Mouse (Mus musculus): ENCODE data around the gene Slc2a10.
A peak's percentile ranks its signal among the peaks of the same experiment; 100 is the strongest.
"Not testable (repeated sequence)": the region's sequence is repeated elsewhere in the genome, so short reads cannot be mapped to it uniquely, and the experiment has no call there.

Slc2a10 gene

GRCm38 (mm10) chr2:165510466-165510865, 6.9 kb downstream of the Slc2a10 start:
- DNase-seq = no peak

- DNase-seq = not testable (repeated sequence)
Measured at GRCm38 (mm10) chr2:165510914-165511458, 7.4 kb downstream of the Slc2a10 start.

GRCm38 (mm10) chr2:165511530-165511929, 7.9 kb downstream of the Slc2a10 start:
- not testable (repeated sequence) for DNase-seq

GRCm38 (mm10) chr2:165512426-165512825, 8.8 kb downstream of the Slc2a10 start:
- DNase-seq = no peak

GRCm38 (mm10) chr2:165512870-165513600, 9.4 kb downstream of the Slc2a10 start:
- DNase-seq = peak; percentile 67

GRCm38 (mm10) chr2:165515178-165515728, 11.7 kb downstream of the Slc2a10 start:
- no peak for DNase-seq

DNA sequence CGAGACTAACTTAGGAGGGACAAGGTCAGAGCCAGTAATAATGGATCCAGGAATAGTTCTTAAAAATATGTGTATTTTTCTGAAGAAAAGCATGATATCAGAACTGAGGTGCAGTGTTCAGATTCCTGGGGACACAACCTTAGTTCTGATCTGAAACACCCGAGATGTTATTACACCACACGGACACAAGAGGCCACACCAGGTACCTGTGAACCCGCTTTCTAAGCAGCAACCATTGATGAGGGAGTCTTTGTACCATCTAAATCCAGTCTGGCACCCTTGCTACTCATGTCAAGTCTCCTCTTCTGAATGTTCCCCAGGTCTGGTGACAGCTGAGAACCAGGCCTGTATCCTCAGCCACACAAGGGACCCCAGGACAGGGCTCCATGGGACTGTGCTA, 22.0 kb downstream of the Slc2a10 start:
- DNase-seq = no peak

GRCm38 (mm10) chr2:165529106-165529505, 25.5 kb downstream of the Slc2a10 start:
- peak; percentile 51 for DNase-seq

DNA sequence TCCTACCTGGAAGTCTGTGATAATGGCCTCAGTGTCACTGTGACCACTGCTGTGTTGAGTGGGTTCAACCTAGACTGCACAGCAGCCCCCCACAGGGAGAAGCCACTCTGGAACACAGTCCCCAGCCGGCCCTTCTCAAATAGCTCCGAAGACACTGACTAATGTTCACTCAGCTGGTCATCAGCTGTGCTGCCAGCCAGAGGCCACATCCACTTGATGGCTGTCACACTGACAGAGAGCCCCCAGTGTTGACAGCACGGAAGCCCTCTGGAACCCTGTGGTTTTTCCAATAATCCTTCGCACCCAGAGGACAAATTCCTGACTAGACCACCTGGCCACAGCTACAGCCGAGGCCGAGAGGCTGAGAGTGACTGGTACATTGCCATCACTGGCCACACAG, 30.2 kb downstream of the Slc2a10 start:
- DNase-seq = no peak

- no peak for DNase-seq
Measured at GRCm38 (mm10) chr2:165540975-165541374, 37.4 kb downstream of the Slc2a10 start.

GRCm38 (mm10) chr2:165542939-165543669, 39.5 kb downstream of the Slc2a10 start:
- no peak for DNase-seq

- DNase-seq = no peak
Measured at GRCm38 (mm10) chr2:165543670-165544016, 40.1 kb downstream of the Slc2a10 start.

DNA sequence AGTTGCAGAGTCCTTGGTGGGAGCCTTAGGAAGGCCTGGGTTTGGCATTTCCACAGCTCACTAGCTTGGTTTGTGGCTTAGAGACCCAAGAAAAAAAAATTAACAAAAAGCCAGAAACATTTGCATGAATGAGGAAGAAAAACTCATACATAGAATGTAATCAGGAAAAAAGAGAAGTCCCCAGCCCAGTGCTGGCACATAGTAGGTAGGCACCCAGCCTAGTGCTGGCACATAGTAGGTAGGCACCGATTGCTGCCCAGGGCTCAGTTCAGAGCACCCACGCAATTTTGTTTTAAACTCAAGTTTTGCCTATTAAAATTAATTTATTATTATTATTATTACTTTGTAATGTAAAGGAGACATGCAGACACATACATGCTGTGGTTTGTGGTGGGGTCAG, 42.1 kb downstream of the Slc2a10 start:
- DNase-seq = no peak

DNA sequence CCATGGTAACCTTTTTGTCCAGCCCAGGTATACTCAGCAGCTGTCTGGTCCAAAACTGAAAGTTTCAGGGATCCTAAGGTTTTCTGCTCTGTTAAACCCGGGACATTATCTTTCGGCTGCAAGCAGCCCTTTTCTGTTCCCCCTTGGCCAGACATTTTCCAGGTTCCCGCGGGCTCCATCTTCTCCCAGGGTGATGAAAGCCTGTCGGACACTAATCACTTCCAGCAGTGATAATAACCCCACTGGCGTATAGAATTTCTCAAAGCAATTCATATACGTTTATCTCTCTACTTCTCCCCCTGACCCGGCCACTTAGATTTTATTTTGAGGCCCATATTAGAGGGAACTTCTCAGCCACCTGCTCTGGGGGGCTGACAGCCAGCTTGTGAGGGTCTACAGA, 42.8 kb downstream of the Slc2a10 start:
- DNase-seq = no peak

DNA sequence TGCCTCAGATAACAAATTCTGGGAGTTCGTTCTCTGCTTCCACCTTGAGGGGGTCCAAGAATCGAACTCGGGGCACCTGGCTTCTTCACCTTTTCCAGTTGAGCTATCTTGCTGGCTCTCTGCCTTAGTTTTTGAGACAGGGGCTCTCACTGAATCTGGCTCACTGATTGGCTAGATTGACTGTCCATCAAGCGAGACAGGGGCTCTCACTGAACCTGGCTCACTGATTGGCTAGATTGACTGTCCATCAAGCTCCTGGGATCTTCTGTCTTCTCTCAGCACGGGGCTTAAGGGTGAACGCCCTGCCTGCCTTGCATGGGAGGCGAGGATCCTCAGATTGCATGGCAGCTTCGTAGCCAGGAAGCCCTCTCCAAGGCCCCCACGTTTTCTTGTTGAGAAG, 43.8 kb downstream of the Slc2a10 start:
- peak; percentile 11 for DNase-seq

GRCm38 (mm10) chr2:165548627-165549026, 45.0 kb downstream of the Slc2a10 start:
- DNase-seq = no peak

GRCm38 (mm10) chr2:165550410-165550809, 46.8 kb downstream of the Slc2a10 start:
- DNase-seq = not testable (repeated sequence)

DNA sequence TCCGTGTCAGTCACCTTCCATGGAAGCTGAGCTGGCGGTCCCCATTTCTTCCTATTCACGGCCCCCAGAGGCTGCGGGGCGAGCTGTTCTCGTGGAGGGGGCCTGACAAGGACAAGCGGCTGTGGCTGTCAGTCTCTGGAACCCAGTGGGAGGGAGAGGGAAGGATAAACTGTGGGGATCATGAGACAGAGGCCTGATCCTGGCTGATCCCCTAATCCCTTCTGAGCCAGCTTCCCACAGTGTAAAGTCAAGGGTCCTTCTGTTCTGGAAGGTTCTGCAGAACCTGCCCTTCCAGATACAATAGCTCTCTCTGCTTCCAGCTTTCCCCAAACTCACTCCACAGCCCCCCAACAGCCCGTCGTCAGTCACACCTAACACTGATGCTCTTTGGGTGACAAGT, 50.5 kb downstream of the Slc2a10 start:
- no peak for DNase-seq

- DNase-seq = no peak
Measured at GRCm38 (mm10) chr2:165557278-165557677, 53.7 kb downstream of the Slc2a10 start.

GRCm38 (mm10) chr2:165558916-165559315, 55.3 kb downstream of the Slc2a10 start:
- DNase-seq = peak; percentile 54

DNA sequence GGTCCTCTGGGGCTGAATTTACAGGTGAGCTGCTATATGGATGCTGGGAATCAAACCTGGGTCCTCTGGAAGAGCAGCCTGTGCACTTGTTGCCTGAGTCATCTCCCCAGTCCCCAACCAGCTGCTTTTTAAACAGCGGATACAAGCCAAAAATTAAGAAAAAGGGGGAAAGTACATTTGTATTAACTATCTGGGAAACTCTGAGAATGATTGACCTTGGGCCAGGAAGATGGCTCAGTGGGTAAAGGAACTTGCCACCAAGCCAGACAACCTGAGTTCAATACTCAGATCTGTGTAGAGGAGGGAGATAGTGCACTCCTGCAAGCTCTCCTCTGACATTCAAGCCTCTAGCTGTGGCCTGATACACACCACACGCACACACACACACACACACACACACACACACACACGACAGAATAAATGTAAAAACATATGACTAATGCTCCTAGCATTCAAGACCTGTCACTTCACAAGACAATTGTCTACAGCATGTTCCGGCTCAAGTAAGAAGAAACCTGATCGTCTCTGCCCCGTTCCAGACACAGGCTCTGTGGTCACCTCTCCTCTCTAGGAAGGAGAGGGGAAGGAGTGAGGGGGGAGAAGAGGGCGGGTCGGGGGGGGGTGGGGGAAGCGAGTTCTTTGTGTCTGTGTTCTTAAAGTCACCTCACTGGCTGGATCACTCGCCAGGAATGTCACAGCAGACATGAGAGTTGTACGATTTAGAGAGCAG, 56.1 kb downstream of the Slc2a10 start:
- no peak for DNase-seq

DNA sequence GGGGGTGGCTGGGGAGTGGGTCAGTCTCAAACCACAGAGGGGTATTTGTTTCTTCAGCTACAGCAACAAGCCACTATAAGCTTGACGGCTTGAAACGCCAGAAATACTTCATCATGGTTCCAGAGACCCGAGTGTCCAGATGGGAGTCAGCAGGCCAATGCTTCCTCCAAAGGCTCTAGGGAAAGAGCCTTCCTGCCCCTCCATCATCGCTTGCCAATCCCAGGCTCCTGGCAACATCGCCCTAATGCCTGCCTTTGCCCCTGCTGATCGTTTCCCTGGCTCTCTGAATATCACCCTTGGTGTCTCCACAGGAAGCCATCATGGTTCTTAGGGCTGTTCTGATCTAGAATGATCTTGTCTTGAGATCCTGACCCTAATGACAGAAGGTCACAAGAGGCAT, 58.3 kb downstream of the Slc2a10 start:
- no peak for DNase-seq
